Mouse (Mus musculus) gastrocnemius, adult 18-20 months (tissue): ENCODE data around the gene Cyp2j5. TPM values are rescaled to one million over a fixed set of nuclear protein-coding genes. Genes with fewer than 3 reads are reported as not detected.
"Not testable (repeated sequence)": the region's sequence is repeated elsewhere in the genome, so short reads cannot be mapped to it uniquely, and the experiment has no call there.

Experiments
- DNase-seq: peaks from one replicate; pipeline ENCODE4 v3.0.0; 2021; ENCODE audit warnings: low spot score
- long read RNA-seq, 2 experiments: library from polyadenylated mRNA; stranded (forward); transcript quantifications; one replicate each; pipeline ENCODE4 v2.0.0; 2021
- total RNA-seq, 2 experiments: library from RNA; stranded (reverse); gene quantifications; 2 replicates each; pipeline ENCODE4 v1.2.3; 2021

Gene Cyp2j5
- total RNA-seq = under 1 TPM in 1 of 2 experiments, not detected in 1; 0.09 TPM
- long read RNA-seq, experiment 1 = 0 reads
- long read RNA-seq, experiment 2 = 0 reads

- DNase-seq = no peak
Observed at GRCm38 (mm10) chr4:96663991-96664390, at the start of gene Cyp2j5. TSS of gene Cyp2j5 (minus strand) at chr4:96664154.

DNA sequence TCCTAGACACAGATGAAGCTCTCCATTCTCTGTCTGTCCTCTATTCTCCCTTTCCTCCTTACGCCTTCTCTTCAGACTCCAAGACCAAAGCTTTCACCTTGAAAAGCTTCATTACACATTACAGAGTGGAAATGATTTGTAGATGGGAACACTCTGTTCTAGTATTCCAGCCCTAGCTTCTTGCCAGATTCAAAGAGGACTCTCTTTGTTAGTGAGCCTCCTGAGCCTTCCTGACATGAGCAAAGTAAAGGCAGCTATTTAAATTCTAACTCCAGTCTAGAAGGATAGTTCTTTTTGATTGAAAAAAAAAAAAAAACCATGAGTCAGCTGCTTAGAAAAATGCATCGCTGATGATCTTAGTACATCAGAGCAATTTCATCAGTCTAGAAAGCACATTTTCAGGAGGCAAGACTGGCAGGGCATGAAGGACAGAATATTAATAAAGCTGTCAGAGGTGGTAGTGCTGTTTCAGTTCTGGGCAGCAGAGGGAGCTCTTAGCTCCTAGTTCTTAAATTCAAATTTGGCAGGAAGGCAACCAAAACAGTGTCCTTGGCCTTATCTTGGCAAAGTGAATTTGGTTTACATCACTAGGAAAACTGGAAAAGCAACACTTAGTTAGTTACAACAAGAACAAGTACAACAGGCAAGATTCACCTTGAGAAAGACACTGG lies 41.5 kb upstream of the Cyp2j5 start:
- peak; percentile 42 for DNase-seq

DNA sequence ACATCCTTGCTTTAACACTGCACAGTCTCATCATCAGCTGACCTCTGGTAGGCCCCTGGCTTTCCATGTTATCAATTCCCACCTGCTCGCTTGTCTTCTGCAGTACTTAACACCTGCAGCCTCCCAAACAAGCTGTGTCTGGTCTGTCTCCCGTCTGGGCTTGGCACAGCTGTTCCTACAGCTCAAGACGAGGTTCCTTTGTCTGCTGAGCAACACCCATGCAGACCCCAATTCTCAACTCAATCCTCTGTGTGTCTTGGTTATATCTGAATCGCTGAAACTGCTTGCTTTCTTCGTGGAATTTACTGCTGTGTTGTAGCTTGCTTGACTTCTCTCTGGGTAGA lies 34.2 kb upstream of the Cyp2j5 start:
- no peak for DNase-seq

GRCm38 (mm10) chr4:96697511-96698217 lies 33.7 kb upstream of the Cyp2j5 start:
- DNase-seq = no peak

- DNase-seq = peak; percentile 34
Observed at GRCm38 (mm10) chr4:96696614-96697360, 32.8 kb upstream of the Cyp2j5 start.

- no peak for DNase-seq
Observed at GRCm38 (mm10) chr4:96687358-96687803, 23.4 kb upstream of the Cyp2j5 start.

DNA sequence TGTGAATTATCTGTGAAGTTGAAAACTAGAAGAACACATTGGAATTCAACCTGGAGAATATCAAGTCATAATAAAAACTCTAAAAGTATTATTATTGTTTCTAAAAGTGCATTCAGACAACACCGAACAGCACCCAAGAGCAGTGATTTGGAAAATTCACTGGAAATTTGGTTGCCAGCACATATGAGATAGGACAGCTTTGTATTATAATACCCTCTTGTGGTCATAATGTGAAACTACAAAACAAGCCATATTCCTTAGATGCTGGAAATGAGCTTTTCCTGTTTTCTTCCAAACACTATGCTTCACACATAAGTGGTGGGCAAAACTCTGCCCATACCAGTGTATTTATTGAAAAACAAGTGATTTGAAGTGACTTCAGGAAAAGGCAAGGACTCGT lies 19.5 kb upstream of the Cyp2j5 start:
- DNase-seq = no peak

DNA sequence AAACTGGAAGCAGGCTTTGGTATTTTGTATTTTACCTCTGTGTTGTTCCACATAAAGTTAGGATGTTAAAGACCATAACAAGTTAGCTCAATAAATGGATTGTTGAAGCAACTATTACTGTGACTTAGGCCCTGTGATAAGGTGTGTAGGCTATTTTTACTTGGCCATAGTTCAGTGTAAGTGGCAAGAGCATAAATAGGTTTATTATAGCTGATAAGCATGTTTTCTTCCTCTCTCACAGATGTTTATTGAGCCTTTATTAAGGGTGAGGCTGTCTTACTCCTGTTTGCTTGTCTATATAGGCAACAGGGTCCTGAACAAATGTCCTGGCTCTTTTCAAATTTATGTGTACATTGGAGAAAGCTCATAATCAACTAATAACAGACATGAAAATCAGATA lies 17.0 kb upstream of the Cyp2j5 start:
- DNase-seq = no peak

GRCm38 (mm10) chr4:96680233-96680632 lies 16.3 kb upstream of the Cyp2j5 start:
- DNase-seq = no peak

DNA sequence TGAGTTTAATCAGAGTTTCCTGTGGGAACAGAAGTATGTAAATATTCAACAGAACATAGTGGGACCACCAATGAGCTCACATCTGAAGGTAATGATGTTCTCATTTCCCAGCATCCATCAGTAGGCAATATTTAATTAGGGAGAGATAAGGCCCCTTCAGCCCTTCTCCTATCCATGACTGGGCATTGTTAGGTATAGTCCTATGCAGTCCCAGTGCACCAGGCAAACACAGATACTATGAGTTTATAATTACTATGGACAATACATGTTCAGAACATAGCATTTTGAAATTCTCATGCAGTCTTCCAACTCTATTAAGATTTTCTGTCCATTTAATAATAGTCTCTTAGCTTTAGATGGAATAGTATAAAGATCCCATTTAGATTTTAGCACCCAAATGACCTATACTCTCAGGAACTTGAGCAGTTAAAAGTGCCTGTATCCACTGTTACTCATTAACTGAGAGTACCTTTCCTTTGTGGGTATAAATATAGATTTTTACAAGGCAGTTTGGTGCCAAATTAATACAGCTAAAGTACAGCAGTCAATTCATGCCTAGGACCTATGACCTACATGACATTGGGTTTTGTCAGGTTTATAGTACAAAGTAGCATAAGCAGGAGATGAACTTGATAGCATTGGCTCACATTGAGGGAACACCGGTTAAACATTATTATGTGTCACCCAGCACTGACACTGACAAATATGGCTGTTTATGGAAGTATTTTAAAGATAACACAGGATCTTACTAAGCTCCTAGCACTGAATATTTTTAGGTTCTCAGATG lies 907 bp upstream of the Cyp2j5 start:
- no peak for DNase-seq

DNA sequence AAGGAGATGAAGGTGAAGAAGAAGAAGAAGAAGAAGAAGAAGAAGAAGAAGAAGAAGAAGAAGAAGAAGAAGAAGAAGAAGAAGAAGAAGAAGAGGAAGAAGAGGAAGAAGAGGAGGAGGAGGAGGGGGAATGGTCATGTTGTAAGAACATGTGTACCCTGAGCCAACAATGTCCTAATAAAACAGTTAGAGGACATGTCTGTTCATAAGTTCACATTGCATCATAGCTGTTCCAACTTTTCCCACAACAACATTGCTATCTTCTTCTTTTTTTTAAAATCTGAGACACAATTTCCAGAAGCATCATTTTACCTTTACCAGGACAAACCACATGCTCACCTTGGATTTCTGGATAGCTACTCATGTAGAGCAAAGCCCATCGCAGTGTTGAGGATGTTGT lies 28.5 kb downstream of the Cyp2j5 start:
- DNase-seq = no peak

DNA sequence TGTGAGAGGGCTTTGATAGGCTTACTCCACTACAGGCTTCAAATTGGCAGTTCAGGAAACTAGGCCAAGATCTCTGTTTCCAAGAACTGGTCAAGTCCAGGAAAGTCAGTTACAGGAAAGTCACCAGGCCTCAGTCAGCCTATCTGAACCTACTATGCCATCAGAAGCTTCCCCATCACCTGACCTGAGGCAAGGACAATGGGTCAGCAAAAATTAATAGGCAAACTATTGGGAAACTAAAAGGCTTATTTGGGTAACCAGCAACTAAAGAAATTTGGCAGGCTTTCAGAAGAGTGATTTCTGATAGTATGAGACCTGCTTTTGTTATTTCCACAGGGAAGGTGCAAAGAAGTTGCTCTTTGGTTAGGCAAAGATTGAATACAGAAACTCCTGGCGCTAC lies 41.5 kb downstream of the Cyp2j5 start:
- no peak for DNase-seq

GRCm38 (mm10) chr4:96591791-96592150 lies 72.2 kb downstream of the Cyp2j5 start:
- DNase-seq = peak; percentile 67

- peak; percentile 79 for DNase-seq
Observed at GRCm38 (mm10) chr4:96590911-96591790, 72.8 kb downstream of the Cyp2j5 start, which contains the start of gene Cyp2j9. TSS of gene Cyp2j9 (minus strand) at chr4:96591578.

- DNase-seq = no peak
Observed at GRCm38 (mm10) chr4:96581425-96582088, 82.4 kb downstream of the Cyp2j5 start.

GRCm38 (mm10) chr4:96580351-96580750 lies 83.6 kb downstream of the Cyp2j5 start:
- not testable (repeated sequence) for DNase-seq
